Mouse (Mus musculus) olfactory bulb, adult 2 months (tissue): Measurements from ENCODE around the gene Camta1.

Experiments
- CTCF ChIP-seq: fragments of 200-500 bp; IDR thresholded peaks from 2 replicates; pipeline ENCODE4 v1.5.1; 2012; ENCODE audit warnings: low read depth, mild to moderate bottlenecking, low read length, moderate library complexity; ENCODE audit not compliant: insufficient read depth
- POLR2A ChIP-seq: fragments of 200-500 bp; IDR thresholded peaks from 2 replicates; pipeline ENCODE4 v1.6.1; 2012; ENCODE audit warnings: mild to moderate bottlenecking, low read depth, low read length, moderate library complexity; ENCODE audit not compliant: insufficient read depth

GRCm38 (mm10) chr4:151448341-151448740, 413.3 kb downstream of the Camta1 start:
- TF ChIP-seq CTCF (no peak), POLR2A (no peak)
